Mouse (Mus musculus) embryo, embryonic 11.5 days (tissue): ENCODE results near the gene Aprt.
"Not testable (repeated sequence)": the region's sequence is repeated elsewhere in the genome, so short reads cannot be mapped to it uniquely, and the experiment has no call there.

Experiments used
- DNase-seq: peaks from one replicate; pipeline ENCODE4 v3.0.0-alpha.2; 2012; ENCODE audit warnings: low read depth, low spot score

Gene Aprt

GRCm38 (mm10) chr8:122586749-122587148, 10.0 kb upstream of the Aprt start:
- DNase-seq, result no peak

- no peak for DNase-seq
Measured at GRCm38 (mm10) chr8:122586171-122586570, 9.5 kb upstream of the Aprt start.

- no peak for DNase-seq
Measured at GRCm38 (mm10) chr8:122585411-122585891, 8.7 kb upstream of the Aprt start.

- no peak for DNase-seq
Measured at GRCm38 (mm10) chr8:122584981-122585380, 8.3 kb upstream of the Aprt start.

- no peak for DNase-seq
Measured at GRCm38 (mm10) chr8:122580926-122581325, 4.2 kb upstream of the Aprt start.

- DNase-seq, result no peak
Measured at GRCm38 (mm10) chr8:122579196-122579595, 2.5 kb upstream of the Aprt start.

- DNase-seq, result no peak
Measured at GRCm38 (mm10) chr8:122577116-122577515, 407 bp upstream of the Aprt start.

GRCm38 (mm10) chr8:122575735-122576647, 718 bp downstream of the Aprt start:
- DNase-seq, result no peak

GRCm38 (mm10) chr8:122575286-122575685, 1.4 kb downstream of the Aprt start:
- no peak for DNase-seq

GRCm38 (mm10) chr8:122574667-122575251, 1.9 kb downstream of the Aprt start:
- DNase-seq, result no peak

- DNase-seq, result no peak
Measured at GRCm38 (mm10) chr8:122574264-122574663, 2.4 kb downstream of the Aprt start.

GRCm38 (mm10) chr8:122573577-122573976, 3.1 kb downstream of the Aprt start:
- no peak for DNase-seq

- not testable (repeated sequence) for DNase-seq
Measured at GRCm38 (mm10) chr8:122573176-122573575, 3.5 kb downstream of the Aprt start.

- DNase-seq, result no peak
Measured at GRCm38 (mm10) chr8:122572751-122573150, 4.0 kb downstream of the Aprt start.

GRCm38 (mm10) chr8:122571750-122572267, 4.9 kb downstream of the Aprt start:
- no peak for DNase-seq

- DNase-seq, result no peak
Measured at GRCm38 (mm10) chr8:122571153-122571552, 5.6 kb downstream of the Aprt start.

GRCm38 (mm10) chr8:122569996-122570395, 6.7 kb downstream of the Aprt start:
- no peak for DNase-seq

GRCm38 (mm10) chr8:122569329-122569728, 7.4 kb downstream of the Aprt start:
- no peak for DNase-seq

GRCm38 (mm10) chr8:122568881-122569309, 7.8 kb downstream of the Aprt start:
- no peak for DNase-seq

GRCm38 (mm10) chr8:122568109-122568504, 8.6 kb downstream of the Aprt start:
- DNase-seq, result no peak

GRCm38 (mm10) chr8:122567361-122568108, 9.2 kb downstream of the Aprt start, which contains the start of gene Cdt1:
Gene Cdt1, plus strand, starts transcription at chr8:122568015.
- peak; percentile 96 for DNase-seq

- DNase-seq, result no peak
Measured at GRCm38 (mm10) chr8:122566766-122567165, 9.9 kb downstream of the Aprt start.
